Mouse (Mus musculus) heart, embryonic 10.5 days (tissue): ENCODE measurements around the gene Carns1. TPM values are rescaled to one million over a fixed set of nuclear protein-coding genes. Genes with fewer than 3 reads are reported as not detected.
A peak's percentile ranks its signal among the peaks of the same experiment; 100 is the strongest.

Source experiments
- DNase-seq: peaks from one replicate; pipeline ENCODE4 v3.0.0-alpha.2; 2017; ENCODE audit warnings: low spot score
- H3K27ac ChIP-seq: fragments of 300-500 bp; sonication (generic); 2 replicates; pipeline ENCODE4 v1.5.1; 2016; ENCODE audit warnings: mild to moderate bottlenecking
- H3K27me3 ChIP-seq: fragments of 300-500 bp; sonication (generic); 2 replicates; pipeline ENCODE4 v1.6.1; 2016; ENCODE audit warnings: mild to moderate bottlenecking; ENCODE audit not compliant: poor library complexity, insufficient read depth, severe bottlenecking
- H3K36me3 ChIP-seq: fragments of 300-500 bp; sonication (generic); 2 replicates; pipeline ENCODE4 v1.6.1; 2016; ENCODE audit warnings: mild to moderate bottlenecking, moderate library complexity
- H3K4me1 ChIP-seq: fragments of 300-500 bp; sonication (generic); 2 replicates; pipeline ENCODE4 v1.6.1; 2016; ENCODE audit warnings: mild to moderate bottlenecking
- H3K4me3 ChIP-seq: fragments of 300-500 bp; sonication (generic); 2 replicates; pipeline ENCODE4 v1.5.1; 2016; ENCODE audit warnings: mild to moderate bottlenecking, moderate library complexity
- H3K9me3 ChIP-seq: fragments of 300-500 bp; sonication (generic); 2 replicates; pipeline ENCODE4 v1.6.1; 2016; ENCODE audit warnings: mild to moderate bottlenecking, moderate library complexity
- WGBS: fragments of 180-500 bp; shearing (Covaris S2); methylation state at CpG from one replicate; pipeline ENCODE4 v1.1.7; 2016; 5-methylcytosine and 5-hydroxymethylcytosine counted together
- polyA plus RNA-seq: library from polyadenylated mRNA; unstranded; fragments of >200 nt; fragmentation: Nextera tagmentation; extraction: Ambion mirVana; gene quantifications from 2 replicates; pipeline ENCODE4 v1.2.1, GENCODE M21; 2016

Carns1 gene
- polyA plus RNA-seq, 1 experiment from 2014 or later = 2.8 TPM

- H3K27me3 ChIP-seq = peaks cover 89% of the 10 kb centered on the region
- H3K36me3 ChIP-seq = no peaks in the 10 kb centered on the region
- WGBS = under 1% methylated on average over 49 of the region's 49 CpGs
- H3K4me1 ChIP-seq = peaks cover 62% of the 10 kb centered on the region
- peak within 1 kb of the TSS; percentile 91 for H3K27ac ChIP-seq
- no peak for DNase-seq
- no peaks in the 10 kb centered on the region for H3K9me3 ChIP-seq
- H3K4me3 ChIP-seq = peak within 1 kb of the TSS; percentile 75
These were observed 38.9 kb upstream of the Carns1 start, which contains the start of the genes Clcf1 and AC109138.7 for GRCm38 (mm10) chr19:4214071-4214770. Clcf1 (plus strand) TSS chr19:4214238. AC109138.7 (plus strand) TSS chr19:4214357.

- WGBS = 4% methylated on average over 9 of the region's 9 CpGs
- peaks cover 96% of the 10 kb centered on the region for H3K27me3 ChIP-seq
- no peaks in the 10 kb centered on the region for H3K9me3 ChIP-seq
- no peaks in the 10 kb centered on the region for H3K36me3 ChIP-seq
- peak overlapping the region; percentile 91 for H3K27ac ChIP-seq
- peaks cover 67% of the 10 kb centered on the region for H3K4me1 ChIP-seq
- H3K4me3 ChIP-seq = peak overlapping the region; percentile 75
- DNase-seq = no peak
These were observed 38.3 kb upstream of the Carns1 start for GRCm38 (mm10) chr19:4213524-4213974.

- Histone ChIP-seq H3K4me3 (no peak overlapping the region), H3K36me3 (no peaks in the 10 kb centered on the region), H3K4me1 (peaks cover 57% of the 10 kb centered on the region), H3K9me3 (no peaks in the 10 kb centered on the region), H3K27me3 (peaks cover 82% of the 10 kb centered on the region), H3K27ac (0 out of 2 replicates have a peak overlapping the region, but pooled peaks have one; percentile 47)
- 16% methylated on average over 4 of the region's 4 CpGs for WGBS
- DNase-seq = no peak
These were observed 36.8 kb upstream of the Carns1 start for GRCm38 (mm10) chr19:4211891-4212588.

- peaks cover 23% of the 10 kb centered on the region for H3K4me1 ChIP-seq
- no peak overlapping the region for H3K4me3 ChIP-seq
- peaks cover 73% of the 10 kb centered on the region for H3K27me3 ChIP-seq
- H3K27ac ChIP-seq = no peak overlapping the region
- H3K36me3 ChIP-seq = no peaks in the 10 kb centered on the region
- DNase-seq = no peak
- 68% methylated on average over 5 of the region's 5 CpGs for WGBS
- no peaks in the 10 kb centered on the region for H3K9me3 ChIP-seq
These were observed 33.3 kb upstream of the Carns1 start for GRCm38 (mm10) chr19:4208563-4208962.

GRCm38 (mm10) chr19:4206971-4207370 is 31.7 kb upstream of the Carns1 start:
- H3K4me3 ChIP-seq = no peak overlapping the region
- H3K36me3 ChIP-seq = no peaks in the 10 kb centered on the region
- peak; percentile 90 for DNase-seq
- H3K27me3 ChIP-seq = peaks cover 57% of the 10 kb centered on the region
- H3K27ac ChIP-seq = no peak overlapping the region
- H3K4me1 ChIP-seq = peaks cover 18% of the 10 kb centered on the region
- WGBS = 0% methylated on average over 2 of the region's 2 CpGs
- H3K9me3 ChIP-seq = no peaks in the 10 kb centered on the region

GRCm38 (mm10) chr19:4204889-4205288 is 29.6 kb upstream of the Carns1 start:
- no peak for DNase-seq
- no peaks in the 10 kb centered on the region for H3K9me3 ChIP-seq
- peaks cover 6% of the 10 kb centered on the region; the same call in 1 of the 2 replicates for H3K36me3 ChIP-seq
- peaks cover 28% of the 10 kb centered on the region for H3K4me1 ChIP-seq
- no peak overlapping the region for H3K4me3 ChIP-seq
- peaks cover 36% of the 10 kb centered on the region for H3K27me3 ChIP-seq
- 58% methylated on average over 4 of the region's 4 CpGs for WGBS
- no peak overlapping the region for H3K27ac ChIP-seq

- no peaks in the 10 kb centered on the region for H3K9me3 ChIP-seq
- H3K27ac ChIP-seq = no peak overlapping the region
- H3K4me3 ChIP-seq = no peak overlapping the region
- peaks cover 34% of the 10 kb centered on the region for H3K4me1 ChIP-seq
- DNase-seq = no peak
- H3K27me3 ChIP-seq = peaks cover 28% of the 10 kb centered on the region
- H3K36me3 ChIP-seq = peaks cover 17% of the 10 kb centered on the region
- WGBS = 54% methylated on average over 13 of the region's 13 CpGs
These were observed 28.5 kb upstream of the Carns1 start for GRCm38 (mm10) chr19:4203604-4204326.

GRCm38 (mm10) chr19:4203148-4203547 is 27.9 kb upstream of the Carns1 start:
- Histone ChIP-seq H3K27ac (no peak overlapping the region), H3K36me3 (peaks cover 23% of the 10 kb centered on the region), H3K4me3 (no peak overlapping the region), H3K9me3 (no peaks in the 10 kb centered on the region), H3K27me3 (peaks cover 25% of the 10 kb centered on the region), H3K4me1 (peaks cover 33% of the 10 kb centered on the region)
- DNase-seq = no peak
- 55% methylated on average over 3 of the region's 3 CpGs for WGBS

GRCm38 (mm10) chr19:4202149-4202548 is 26.9 kb upstream of the Carns1 start:
- H3K4me1 ChIP-seq = peaks cover 33% of the 10 kb centered on the region
- no peak for DNase-seq
- peak overlapping the region; percentile 92 for H3K27ac ChIP-seq
- no peaks in the 10 kb centered on the region for H3K9me3 ChIP-seq
- peaks cover 25% of the 10 kb centered on the region for H3K27me3 ChIP-seq
- 34% methylated on average over 7 of the region's 7 CpGs for WGBS
- H3K4me3 ChIP-seq = peak overlapping the region; percentile 73
- H3K36me3 ChIP-seq = peaks cover 32% of the 10 kb centered on the region

GRCm38 (mm10) chr19:4201291-4201909 is 26.1 kb upstream of the Carns1 start, which contains the start of gene Rad9a:
Rad9a (minus strand) TSS chr19:4201662.
- under 1% methylated on average over 34 of the region's 34 CpGs for WGBS
- H3K36me3 ChIP-seq = peaks cover 40% of the 10 kb centered on the region
- H3K27ac ChIP-seq = peak within 1 kb of the TSS; percentile 92
- H3K4me1 ChIP-seq = peaks cover 39% of the 10 kb centered on the region
- peaks cover 21% of the 10 kb centered on the region for H3K27me3 ChIP-seq
- peak within 1 kb of the TSS; percentile 73 for H3K4me3 ChIP-seq
- H3K9me3 ChIP-seq = no peaks in the 10 kb centered on the region
- peak; percentile 99 for DNase-seq

- no peak for DNase-seq
- H3K9me3 ChIP-seq = no peaks in the 10 kb centered on the region
- H3K4me1 ChIP-seq = peaks cover 61% of the 10 kb centered on the region
- no peak overlapping the region for H3K4me3 ChIP-seq
- no peaks in the 10 kb centered on the region for H3K27me3 ChIP-seq
- no peak overlapping the region for H3K27ac ChIP-seq
- WGBS = 63% methylated on average over 3 of the region's 3 CpGs
- peaks cover 73% of the 10 kb centered on the region for H3K36me3 ChIP-seq
These were observed 21.9 kb upstream of the Carns1 start for GRCm38 (mm10) chr19:4197180-4197579.

GRCm38 (mm10) chr19:4196548-4196947 is 21.3 kb upstream of the Carns1 start:
- 64% methylated on average over 5 of the region's 5 CpGs for WGBS

More at GRCm38 (mm10) chr19:4196548-4196947, 21.3 kb upstream of the Carns1 start:
- Histone ChIP-seq H3K9me3 (no peaks in the 10 kb centered on the region), H3K27ac (0 out of 2 replicates have a peak overlapping the region, but pooled peaks have one; percentile 11), H3K4me1 (peaks cover 59% of the 10 kb centered on the region), H3K27me3 (no peaks in the 10 kb centered on the region), H3K4me3 (no peak overlapping the region), H3K36me3 (peaks cover 73% of the 10 kb centered on the region)
- no peak for DNase-seq
